Mouse (Mus musculus): Measurements from ENCODE around the gene Ripply3. TPM values are rescaled to one million over a fixed set of nuclear protein-coding genes. Genes with fewer than 3 reads are reported as not detected.
"Not testable (repeated sequence)": the region's sequence is repeated elsewhere in the genome, so short reads cannot be mapped to it uniquely, and the experiment has no call there.

Ripply3 gene
- polyA plus RNA-seq, 1 experiment from 2014 or later, result 73.9 TPM

GRCm38 (mm10) chr16:94326008-94326407 is 2.2 kb upstream of the Ripply3 start:
- TF ChIP-seq CTCF (IDR thresholded peaks at IDR 0.05) (no peak), EP300 (IDR thresholded peaks at IDR 0.05) (no peak)
- no peaks in the 10 kb centered on the region for H3K27me3 ChIP-seq (replicated peaks; ENCODE audit: insufficient read depth, low read length)
- no peak overlapping the region for H3K4me3 ChIP-seq (ENCODE audit: low read depth, low read length)
- 89% methylated on average over 3 of the region's 3 CpGs for WGBS
- no peak for DNase-seq (ENCODE audit: low spot score)
- H3K36me3 ChIP-seq (ENCODE audit: insufficient read depth, low read length), result no peaks in the 10 kb centered on the region
- no peaks in the 10 kb centered on the region for H3K4me1 ChIP-seq (ENCODE audit: insufficient read depth, low read depth, low read length)
- H3K9me3 ChIP-seq (ENCODE audit: low read length), result no peaks in the 10 kb centered on the region
- no peak overlapping the region for H3K4me2 ChIP-seq (replicated peaks; ENCODE audit: low read depth, low read length)
- ATAC-seq, result no peak
- no peak overlapping the region for H3K9ac ChIP-seq (replicated peaks; ENCODE audit: low read depth)
- H3K27ac ChIP-seq (ENCODE audit: low read length), result no peak overlapping the region

GRCm38 (mm10) chr16:94328881-94329867 is 954 bp downstream of the Ripply3 start:
- Histone ChIP-seq H3K4me3 (ENCODE audit: low read depth, low read length) (peak overlapping the region; percentile 61), H3K4me2 (replicated peaks; ENCODE audit: low read depth, low read length) (peak overlapping the region; percentile 90), H3K9me3 (ENCODE audit: low read length) (no peaks in the 10 kb centered on the region), H3K27ac (ENCODE audit: low read length) (peak overlapping the region; percentile 85), H3K36me3 (ENCODE audit: insufficient read depth, low read length) (no peaks in the 10 kb centered on the region), H3K27me3 (replicated peaks; ENCODE audit: insufficient read depth, low read length) (no peaks in the 10 kb centered on the region), H3K4me1 (ENCODE audit: insufficient read depth, low read depth, low read length) (no peaks in the 10 kb centered on the region), H3K9ac (replicated peaks; ENCODE audit: low read depth) (peak overlapping the region; percentile 62)
- no peak for TF ChIP-seq CTCF (IDR thresholded peaks at IDR 0.05)
- TF ChIP-seq EP300 (IDR thresholded peaks at IDR 0.05), result no peak
- DNase-seq (ENCODE audit: low spot score) (peak; percentile 20), ATAC-seq (no peak)
- 12% methylated on average over 25 of the region's 25 CpGs for WGBS

- Histone ChIP-seq H3K4me3 (ENCODE audit: low read depth, low read length) (no peak overlapping the region), H3K27ac (ENCODE audit: low read length) (no peak overlapping the region), H3K36me3 (ENCODE audit: insufficient read depth, low read length) (no peaks in the 10 kb centered on the region), H3K4me2 (replicated peaks; ENCODE audit: low read depth, low read length) (no peak overlapping the region), H3K9ac (replicated peaks; ENCODE audit: low read depth) (no peak overlapping the region), H3K4me1 (ENCODE audit: insufficient read depth, low read depth, low read length) (no peaks in the 10 kb centered on the region), H3K27me3 (replicated peaks; ENCODE audit: insufficient read depth, low read length) (no peaks in the 10 kb centered on the region), H3K9me3 (ENCODE audit: low read length) (no peaks in the 10 kb centered on the region)
- WGBS, result 87% methylated on average over 5 of the region's 5 CpGs
- TF ChIP-seq CTCF (IDR thresholded peaks at IDR 0.05) (no peak), EP300 (IDR thresholded peaks at IDR 0.05) (no peak)
- no peak for ATAC-seq
- DNase-seq (ENCODE audit: low spot score), result no peak
These were observed 2.2 kb downstream of the Ripply3 start for GRCm38 (mm10) chr16:94330429-94330828.

GRCm38 (mm10) chr16:94331233-94331885 is 3.1 kb downstream of the Ripply3 start:
- no peak overlapping the region for H3K4me3 ChIP-seq (ENCODE audit: low read depth, low read length)

GRCm38 (mm10) chr16:94331886-94332252 is 3.6 kb downstream of the Ripply3 start:
- H3K4me2 ChIP-seq (replicated peaks; ENCODE audit: low read depth, low read length), result no peak overlapping the region
- 60% methylated on average over 5 of the region's 5 CpGs for WGBS
- no peaks in the 10 kb centered on the region for H3K36me3 ChIP-seq (ENCODE audit: insufficient read depth, low read length)
- H3K27me3 ChIP-seq (replicated peaks; ENCODE audit: insufficient read depth, low read length), result no peaks in the 10 kb centered on the region
- no peak for ATAC-seq
- DNase-seq (ENCODE audit: low spot score), result peak; percentile 62
- H3K27ac ChIP-seq (ENCODE audit: low read length), result no peak overlapping the region
- H3K4me3 ChIP-seq (ENCODE audit: low read depth, low read length), result no peak overlapping the region
- no peaks in the 10 kb centered on the region for H3K9me3 ChIP-seq (ENCODE audit: low read length)
- H3K4me1 ChIP-seq (ENCODE audit: insufficient read depth, low read depth, low read length), result no peaks in the 10 kb centered on the region
- TF ChIP-seq EP300 (IDR thresholded peaks at IDR 0.05) (no peak), CTCF (IDR thresholded peaks at IDR 0.05) (peak; percentile 89)
- H3K9ac ChIP-seq (replicated peaks; ENCODE audit: low read depth), result no peak overlapping the region

More at GRCm38 (mm10) chr16:94331233-94331885, 3.1 kb downstream of the Ripply3 start:
- no peaks in the 10 kb centered on the region for H3K36me3 ChIP-seq (ENCODE audit: insufficient read depth, low read length)
- H3K4me2 ChIP-seq (replicated peaks; ENCODE audit: low read depth, low read length), result no peak overlapping the region
- ATAC-seq (no peak), DNase-seq (ENCODE audit: low spot score) (no peak)
- H3K27me3 ChIP-seq (replicated peaks; ENCODE audit: insufficient read depth, low read length), result no peaks in the 10 kb centered on the region
- TF ChIP-seq EP300 (IDR thresholded peaks at IDR 0.05) (no peak), CTCF (IDR thresholded peaks at IDR 0.05) (no peak)
- H3K4me1 ChIP-seq (ENCODE audit: insufficient read depth, low read depth, low read length), result no peaks in the 10 kb centered on the region
- 78% methylated on average over 9 of the region's 9 CpGs for WGBS
- no peaks in the 10 kb centered on the region for H3K9me3 ChIP-seq (ENCODE audit: low read length)
- no peak overlapping the region for H3K9ac ChIP-seq (replicated peaks; ENCODE audit: low read depth)
- H3K27ac ChIP-seq (ENCODE audit: low read length), result no peak overlapping the region

- Histone ChIP-seq H3K27me3 (replicated peaks; ENCODE audit: insufficient read depth, low read length) (no peaks in the 10 kb centered on the region), H3K9ac (replicated peaks; ENCODE audit: low read depth) (no peak overlapping the region), H3K36me3 (ENCODE audit: insufficient read depth, low read length) (no peaks in the 10 kb centered on the region), H3K4me2 (replicated peaks; ENCODE audit: low read depth, low read length) (no peak overlapping the region), H3K27ac (ENCODE audit: low read length) (no peak overlapping the region), H3K4me3 (ENCODE audit: low read depth, low read length) (no peak overlapping the region), H3K9me3 (ENCODE audit: low read length) (no peaks in the 10 kb centered on the region), H3K4me1 (ENCODE audit: insufficient read depth, low read depth, low read length) (no peaks in the 10 kb centered on the region)
- 26% methylated on average over 5 of the region's 5 CpGs for WGBS
- no peak for TF ChIP-seq CTCF (IDR thresholded peaks at IDR 0.05)
- TF ChIP-seq EP300 (IDR thresholded peaks at IDR 0.05), result no peak
- ATAC-seq (no peak), DNase-seq (ENCODE audit: low spot score) (no peak)
These were observed 7.4 kb downstream of the Ripply3 start for GRCm38 (mm10) chr16:94335656-94336055.

- H3K4me2 ChIP-seq (replicated peaks; ENCODE audit: low read depth, low read length); H3K36me3 ChIP-seq (ENCODE audit: insufficient read depth, low read length); H3K27me3 ChIP-seq (replicated peaks; ENCODE audit: insufficient read depth, low read length); ATAC-seq; H3K4me1 ChIP-seq (ENCODE audit: insufficient read depth, low read depth, low read length); H3K27ac ChIP-seq (ENCODE audit: low read length); H3K9ac ChIP-seq (replicated peaks; ENCODE audit: low read depth); H3K9me3 ChIP-seq (ENCODE audit: low read length); DNase-seq (ENCODE audit: low spot score); H3K4me3 ChIP-seq (ENCODE audit: low read depth, low read length): not testable (repeated sequence)
- 91% methylated on average over 18 of the region's 22 CpGs for WGBS
These were observed 11.2 kb downstream of the Ripply3 start for GRCm38 (mm10) chr16:94339164-94340160.

All from lung, postnatal 0 days (tissue).